Mouse (Mus musculus) retina, adult 2 months (tissue): ENCODE measurements around the gene Dnah5.
"Not testable (repeated sequence)": the region's sequence is repeated elsewhere in the genome, so short reads cannot be mapped to it uniquely, and the experiment has no call there.

Source experiments
- DNase-seq: peaks from one replicate; pipeline ENCODE4 v3.0.0-alpha.2; 2012; ENCODE audit warnings: low read depth, low spot score

The Dnah5 gene

GRCm38 (mm10) chr15:28299438-28299837 is 95.9 kb downstream of the Dnah5 start:
- no peak for DNase-seq

- no peak for DNase-seq
These were observed 103.6 kb downstream of the Dnah5 start for GRCm38 (mm10) chr15:28307131-28307530.

- DNase-seq: no peak
These were observed 104.3 kb downstream of the Dnah5 start for GRCm38 (mm10) chr15:28307884-28308283.

GRCm38 (mm10) chr15:28310516-28310915 is 107.0 kb downstream of the Dnah5 start:
- no peak for DNase-seq

- no peak for DNase-seq
These were observed 109.9 kb downstream of the Dnah5 start for GRCm38 (mm10) chr15:28313451-28313850.

GRCm38 (mm10) chr15:28315812-28316528 is 112.4 kb downstream of the Dnah5 start:
- peak; percentile 30 for DNase-seq

GRCm38 (mm10) chr15:28322533-28322932 is 119.0 kb downstream of the Dnah5 start:
- DNase-seq: no peak

- DNase-seq: no peak
These were observed 123.4 kb downstream of the Dnah5 start for GRCm38 (mm10) chr15:28326985-28327384.

- DNase-seq: no peak
These were observed 123.9 kb downstream of the Dnah5 start for GRCm38 (mm10) chr15:28327441-28327840.

GRCm38 (mm10) chr15:28341151-28341550 is 137.6 kb downstream of the Dnah5 start:
- DNase-seq: no peak

- DNase-seq: no peak
These were observed 164.0 kb downstream of the Dnah5 start for GRCm38 (mm10) chr15:28367561-28367960.

- no peak for DNase-seq
These were observed 166.9 kb downstream of the Dnah5 start for GRCm38 (mm10) chr15:28370431-28370830.

GRCm38 (mm10) chr15:28371506-28371905 is 168.0 kb downstream of the Dnah5 start:
- no peak for DNase-seq

- DNase-seq: no peak
These were observed 170.8 kb downstream of the Dnah5 start for GRCm38 (mm10) chr15:28374394-28374793.

GRCm38 (mm10) chr15:28380909-28381308 is 177.4 kb downstream of the Dnah5 start:
- no peak for DNase-seq

GRCm38 (mm10) chr15:28393723-28394122 is 190.2 kb downstream of the Dnah5 start:
- DNase-seq: not testable (repeated sequence)

- DNase-seq: no peak
These were observed 191.9 kb downstream of the Dnah5 start for GRCm38 (mm10) chr15:28395481-28395880.

- DNase-seq: no peak
These were observed 194.9 kb downstream of the Dnah5 start for GRCm38 (mm10) chr15:28398472-28398871.

- DNase-seq: no peak
These were observed 195.7 kb downstream of the Dnah5 start for GRCm38 (mm10) chr15:28399258-28399657.

- no peak for DNase-seq
These were observed 201.1 kb downstream of the Dnah5 start for GRCm38 (mm10) chr15:28404630-28405029.

GRCm38 (mm10) chr15:28405136-28405535 is 201.6 kb downstream of the Dnah5 start:
- no peak for DNase-seq

GRCm38 (mm10) chr15:28439702-28440101 is 236.2 kb downstream of the Dnah5 start:
- DNase-seq: no peak

- no peak for DNase-seq
These were observed 240.9 kb downstream of the Dnah5 start for GRCm38 (mm10) chr15:28444494-28444893.
